Mouse (Mus musculus) myocyte (in vitro differentiated cells): ENCODE results near the gene Cc2d1a. TPM values are rescaled to one million over a fixed set of nuclear protein-coding genes. Genes with fewer than 3 reads are reported as not detected.

Experiments
- H3K27me3 ChIP-seq: one replicate; pipeline ENCODE4 v1.6.1; 2011; ENCODE audit not compliant: control insufficient read depth, insufficient read depth, insufficient read length
- H3K36me3 ChIP-seq: one replicate; pipeline ENCODE4 v1.6.1; 2011; ENCODE audit not compliant: control insufficient read depth, insufficient read depth
- H3K4me2 ChIP-seq: one replicate; pipeline ENCODE4 v1.6.1; 2011; ENCODE audit warnings: low read depth, control low read depth
- H3K4me3 ChIP-seq: one replicate; pipeline ENCODE4 v1.5.1; 2011; ENCODE audit warnings: mild to moderate bottlenecking, control low read depth, moderate library complexity
- H3K79me2 ChIP-seq: one replicate; pipeline ENCODE4 v1.6.1; 2011; ENCODE audit not compliant: control insufficient read depth, insufficient read depth
- H3ac ChIP-seq: one replicate; pipeline ENCODE4 v1.6.1; 2011; ENCODE audit not compliant: control insufficient read depth, insufficient read length
- CEBPB ChIP-seq: IDR thresholded peaks from 2 replicates; pipeline ENCODE4 v1.6.1; 2011; ENCODE audit warnings: mild to moderate bottlenecking, moderate library complexity; ENCODE audit not compliant: poor library complexity, insufficient read depth, severe bottlenecking
- E2F4 ChIP-seq: IDR thresholded peaks from one replicate; pipeline ENCODE4 v1.6.1; 2011; ENCODE audit warnings: mild to moderate bottlenecking, control low read depth, moderate library complexity; ENCODE audit not compliant: insufficient read depth
- MAX ChIP-seq: IDR thresholded peaks from one replicate; pipeline ENCODE4 v1.6.1; 2011; ENCODE audit warnings: low read depth, mild to moderate bottlenecking, control low read depth
- MYOD1 ChIP-seq, 3 experiments: IDR thresholded peaks; one replicate each; pipeline ENCODE4 v1.6.1; 2011; ENCODE audit warnings: control low read depth in 2 of 3, low read depth in 2 of 3, mild to moderate bottlenecking in 2 of 3, moderate library complexity in 1 of 3; ENCODE audit not compliant: insufficient read length in 2 of 3, control insufficient read depth in 1 of 3
- MYOG ChIP-seq, 3 experiments: IDR thresholded peaks; one replicate each; pipeline ENCODE4 v1.6.1; 2011; ENCODE audit warnings: control low read depth in 2 of 3, low read depth in 2 of 3, mild to moderate bottlenecking in 2 of 3; ENCODE audit not compliant: insufficient read length in 2 of 3, control insufficient read depth in 1 of 3, insufficient read depth in 1 of 3
- POLR2A ChIP-seq: IDR thresholded peaks from one replicate; pipeline ENCODE4 v1.6.1; 2011; ENCODE audit warnings: low read depth, mild to moderate bottlenecking, control low read depth, moderate library complexity; ENCODE audit not compliant: insufficient read length
- POLR2AphosphoS2 ChIP-seq: IDR thresholded peaks from one replicate; pipeline ENCODE4 v1.6.1; 2011; ENCODE audit warnings: low read depth, control low read depth; ENCODE audit not compliant: insufficient read length
- REST ChIP-seq: IDR thresholded peaks from one replicate; pipeline ENCODE4 v1.6.1; 2011; ENCODE audit warnings: mild to moderate bottlenecking, control low read depth, moderate library complexity; ENCODE audit not compliant: insufficient read depth, insufficient read length
- SRF ChIP-seq: IDR thresholded peaks from one replicate; pipeline ENCODE4 v1.6.1; 2011; ENCODE audit warnings: low read depth; ENCODE audit not compliant: control insufficient read depth, insufficient read length
- TCF12 ChIP-seq: IDR thresholded peaks from one replicate; pipeline ENCODE4 v1.6.1; 2011; ENCODE audit warnings: mild to moderate bottlenecking, control low read depth; ENCODE audit not compliant: poor library complexity, insufficient read depth, severe bottlenecking
- TCF3 ChIP-seq: IDR thresholded peaks from one replicate; pipeline ENCODE4 v1.6.1; 2011; ENCODE audit warnings: low read depth, control low read depth; ENCODE audit not compliant: insufficient read length
- USF1 ChIP-seq: IDR thresholded peaks from one replicate; pipeline ENCODE4 v1.6.1; 2011; ENCODE audit warnings: low read depth, mild to moderate bottlenecking, control low read depth, moderate library complexity
- polyA plus RNA-seq: library from polyadenylated mRNA; unstranded; fragments of >200 nt; fragmentation: generic; extraction: Trizol; gene quantifications from one replicate; pipeline ENCODE4 v1.2.1, GENCODE M21; 2012; ENCODE audit warnings: missing spikeins

Gene Cc2d1a
- polyA plus RNA-seq = 25.3 TPM

DNA sequence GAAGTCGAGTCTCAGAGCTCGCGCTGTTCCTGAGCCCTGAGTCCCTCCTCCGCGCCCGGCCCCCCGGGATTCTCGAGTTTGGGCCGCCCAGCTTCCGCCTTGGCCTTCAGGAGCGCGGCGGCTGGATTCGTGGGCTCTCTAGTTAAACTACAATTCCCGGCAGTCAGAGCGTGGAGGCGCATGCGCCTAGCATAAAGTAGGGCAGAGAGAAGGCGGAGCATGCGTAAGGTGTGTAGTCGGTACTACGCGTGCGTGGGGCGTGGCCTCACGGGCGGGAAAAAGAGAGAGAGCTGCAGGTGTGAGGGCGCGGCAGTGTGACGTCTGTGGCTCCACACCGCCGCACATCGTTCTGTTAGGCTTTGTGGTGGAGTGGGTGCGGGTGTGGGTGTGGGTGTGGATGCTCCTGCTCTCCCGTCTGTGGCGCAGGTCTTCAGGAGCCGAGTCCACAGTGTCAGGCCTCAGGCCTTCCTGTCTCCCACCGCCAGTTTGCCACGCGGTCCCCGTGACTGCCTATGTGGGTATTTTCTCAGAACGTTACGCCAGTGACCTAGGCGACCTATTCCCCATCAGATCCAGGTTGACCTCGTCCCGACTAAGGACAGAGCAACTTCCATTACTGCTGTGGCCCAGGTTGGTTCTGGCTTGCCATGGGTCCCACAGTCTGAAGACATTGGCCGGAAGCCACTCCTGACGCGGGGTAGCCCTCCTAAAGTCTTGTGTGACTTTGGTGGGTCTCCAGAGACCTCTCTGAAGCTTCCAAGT, at the start of gene Cc2d1a, which contains the start of gene 4930432K21Rik:
Cc2d1a (minus strand) TSS at position 168 of the 762 bp plus-strand sequence.
4930432K21Rik (plus strand) TSS at position 257 of the 762 bp plus-strand sequence.
- Histone ChIP-seq H3K36me3 (no peaks in the 10 kb centered on the region), H3K27me3 (no peaks in the 10 kb centered on the region), H3K4me2 (peak within 1 kb of the TSS; percentile 79), H3K4me3 (peak within 1 kb of the TSS; percentile 70), H3ac (peak within 1 kb of the TSS; percentile 7), H3K79me2 (peaks cover 4% of the 10 kb centered on the region)
- no peak for TF ChIP-seq TCF3
- no peak for TF ChIP-seq REST
- TF ChIP-seq USF1 = no peak
- no peak for TF ChIP-seq MAX
- peak; percentile 68 for TF ChIP-seq POLR2A
- no peak for TF ChIP-seq TCF12
- TF ChIP-seq CEBPB = no peak
- TF ChIP-seq SRF = no peak
- TF ChIP-seq MYOG (IDR thresholded peaks at IDR 0.05; ENCODE audit: control insufficient read depth in 1 of 3, insufficient read depth in 1 of 3, insufficient read length in 2 of 3, low read depth in 2 of 3) = no peak
- peak in 1 of 3 experiments; percentile 44 for TF ChIP-seq MYOD1 (IDR thresholded peaks at IDR 0.05; ENCODE audit: control insufficient read depth in 1 of 3, insufficient read length in 2 of 3, low read depth in 2 of 3)
- peak; percentile 75 for TF ChIP-seq E2F4
- TF ChIP-seq POLR2AphosphoS2 = peak; percentile 73

DNA sequence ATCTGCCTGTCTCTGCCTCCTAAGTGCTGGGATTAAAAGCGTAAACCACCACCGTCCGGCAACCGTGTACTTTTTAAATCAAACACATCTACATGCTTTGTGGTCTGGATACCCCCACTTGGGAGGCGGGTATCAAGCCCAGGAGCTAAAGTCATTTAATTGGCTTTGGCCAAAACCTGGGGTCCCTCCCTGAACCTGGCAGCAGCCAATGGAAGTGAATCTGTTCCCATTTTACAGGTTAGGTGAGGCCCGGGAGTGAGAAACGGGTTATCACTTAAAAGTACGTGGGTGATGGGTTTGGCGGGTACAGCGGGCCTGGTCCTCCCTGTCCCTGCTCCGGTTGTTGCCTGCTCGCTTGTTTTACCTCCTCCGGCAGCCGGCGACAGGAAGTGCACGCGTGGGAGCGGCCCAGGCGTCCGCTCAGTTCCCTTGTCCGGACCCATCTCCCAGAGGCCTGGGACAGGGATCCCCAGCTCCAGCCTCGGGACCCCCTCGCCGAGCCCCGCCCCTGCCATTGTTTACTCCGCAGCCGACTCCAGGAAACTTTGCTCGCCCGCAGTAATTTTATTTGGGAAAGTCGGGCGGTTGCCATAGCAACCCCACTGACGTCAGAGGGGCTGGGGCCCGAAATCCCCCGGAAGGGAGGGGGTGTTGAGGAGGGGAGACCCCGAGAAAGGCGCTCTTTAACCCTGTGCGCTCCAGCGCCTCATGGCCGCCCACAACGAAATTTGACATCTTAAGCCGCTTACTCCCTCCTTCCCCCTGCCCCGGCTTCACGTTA, 49.6 kb upstream of the Cc2d1a start:
- H3K4me3 ChIP-seq = peak overlapping the region; percentile 72
- peaks cover 16% of the 10 kb centered on the region for H3K79me2 ChIP-seq
- H3ac ChIP-seq = peak overlapping the region; percentile 9
- TF ChIP-seq MYOD1 (IDR thresholded peaks at IDR 0.05; ENCODE audit: control insufficient read depth in 1 of 3, insufficient read length in 2 of 3, low read depth in 2 of 3) (no peak), E2F4 (no peak), REST (no peak), USF1 (no peak), POLR2A (peak; percentile 61), POLR2AphosphoS2 (peak; percentile 60)
- no peaks in the 10 kb centered on the region for H3K27me3 ChIP-seq
- H3K4me2 ChIP-seq = peak overlapping the region; percentile 89
- H3K36me3 ChIP-seq = no peaks in the 10 kb centered on the region

DNA sequence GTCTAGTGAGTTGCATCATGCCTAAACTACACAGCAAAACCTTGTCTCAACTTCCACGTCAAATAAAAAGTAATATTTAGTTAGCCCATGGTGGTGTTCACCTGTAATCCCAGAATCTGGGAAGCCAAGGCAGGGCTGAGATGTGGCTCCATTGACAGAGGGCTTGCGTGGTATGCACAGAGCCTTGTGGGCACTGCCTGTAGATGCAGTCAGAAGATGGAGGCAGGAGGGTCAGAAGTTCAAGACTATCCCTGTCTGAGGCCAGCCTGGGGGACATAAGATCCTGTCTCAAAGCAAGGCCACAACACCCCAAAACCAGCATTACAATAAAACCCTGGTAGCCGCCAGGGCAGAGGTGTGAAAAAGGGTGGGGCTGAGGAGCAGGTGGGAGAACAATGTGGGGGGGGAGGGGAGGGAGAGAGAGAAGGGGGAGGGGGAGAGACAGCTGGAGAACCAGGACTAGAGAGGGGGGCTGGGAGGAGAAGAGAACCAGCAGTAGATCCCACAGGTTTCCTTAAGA, 46.5 kb upstream of the Cc2d1a start:
- Histone ChIP-seq H3ac (no peak overlapping the region), H3K4me2 (no peak overlapping the region), H3K4me3 (no peak overlapping the region), H3K36me3 (no peaks in the 10 kb centered on the region), H3K27me3 (no peaks in the 10 kb centered on the region), H3K79me2 (no peaks in the 10 kb centered on the region)
- no peak for TF ChIP-seq USF1
- TF ChIP-seq MYOD1 (IDR thresholded peaks at IDR 0.05; ENCODE audit: control insufficient read depth in 1 of 3, insufficient read length in 2 of 3, low read depth in 2 of 3) = peak in 1 of 3 experiments; percentile 22

DNA sequence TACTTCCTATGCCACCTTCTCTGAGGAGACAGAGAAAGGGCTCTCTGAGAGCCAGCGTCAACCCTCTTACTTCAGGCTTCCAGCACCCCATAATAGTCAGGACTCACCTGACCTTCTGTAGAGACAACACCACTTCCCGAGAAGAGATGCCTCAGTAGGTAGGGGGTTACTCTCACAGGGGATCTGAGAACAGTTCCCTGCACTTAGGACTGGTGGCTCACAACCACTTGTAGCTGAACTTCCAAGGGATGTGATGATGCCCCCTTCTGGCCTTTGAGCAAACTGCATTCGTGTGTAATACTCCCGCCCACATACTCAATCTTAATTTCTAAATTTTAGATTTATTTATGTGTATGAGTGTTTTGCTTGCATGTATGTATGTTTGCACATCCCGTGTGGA, 45.8 kb upstream of the Cc2d1a start:
- Histone ChIP-seq H3K4me2 (no peak overlapping the region), H3K79me2 (no peaks in the 10 kb centered on the region), H3ac (no peak overlapping the region), H3K4me3 (no peak overlapping the region), H3K36me3 (no peaks in the 10 kb centered on the region), H3K27me3 (no peaks in the 10 kb centered on the region)
- TF ChIP-seq MYOG (IDR thresholded peaks at IDR 0.05; ENCODE audit: control insufficient read depth in 1 of 3, insufficient read depth in 1 of 3, insufficient read length in 2 of 3, low read depth in 2 of 3) = no peak
- no peak for TF ChIP-seq POLR2AphosphoS2
- no peak for TF ChIP-seq TCF3
- TF ChIP-seq E2F4 = no peak
- TF ChIP-seq REST = no peak
- TF ChIP-seq POLR2A = no peak
- no peak for TF ChIP-seq MYOD1 (IDR thresholded peaks at IDR 0.05; ENCODE audit: control insufficient read depth in 1 of 3, insufficient read length in 2 of 3, low read depth in 2 of 3)
- TF ChIP-seq CEBPB = no peak
- no peak for TF ChIP-seq USF1
- TF ChIP-seq TCF12 = no peak
- no peak for TF ChIP-seq SRF
